Mouse (Mus musculus) B cell, adult (primary cell): ENCODE data around the gene Nynrin. TPM values are rescaled to one million over a fixed set of nuclear protein-coding genes. Genes with fewer than 3 reads are reported as not detected.

Source experiments
- total RNA-seq: library from RNA; stranded (reverse); gene quantifications from 4 replicates; pipeline ENCODE4 v1.2.4, GENCODE M21; 2023; ENCODE audit not compliant: inconsistent age

Nynrin gene
- total RNA-seq: 0.06 to 0.09 TPM in 2 of 4 replicates, not detected in the others

GRCm38 (mm10) chr14:55853621-55854285, at the start of gene Nynrin:
Gene Nynrin, plus strand, starts transcription at chr14:55854010.

GRCm38 (mm10) chr14:55822991-55823762, 30.6 kb upstream of the Nynrin start, which contains the start of gene Nfatc4:
Gene Nfatc4, plus strand, starts transcription at chr14:55823144.

DNA sequence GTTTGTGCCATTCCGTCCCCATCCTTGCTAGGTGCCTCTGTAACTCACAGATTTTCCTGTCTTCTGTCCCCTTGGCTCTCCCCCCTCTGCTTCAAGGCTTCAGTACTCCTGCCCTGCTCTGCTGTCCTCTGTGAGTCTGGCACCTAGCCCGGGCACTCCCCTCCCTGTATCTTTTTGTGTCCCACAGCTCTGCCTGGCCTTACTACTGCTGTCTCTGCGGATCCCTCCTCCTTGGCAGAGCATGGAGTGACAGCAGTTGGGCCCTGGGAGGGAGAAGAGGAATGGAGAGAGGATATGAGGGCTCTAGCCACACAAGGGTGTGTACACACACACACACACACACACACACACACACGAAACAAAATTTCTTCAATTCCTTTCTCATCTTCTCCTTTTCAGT, 30.4 kb downstream of the Nynrin start, which contains the start of gene Cbln3:
TSS of gene Cbln3 (minus strand) at position 227 of the 400 bp plus-strand sequence.

GRCm38 (mm10) chr14:55884713-55885113, 30.9 kb downstream of the Nynrin start, which contains the start of gene Khnyn:
Gene Khnyn, plus strand, starts transcription at chr14:55884947.

DNA sequence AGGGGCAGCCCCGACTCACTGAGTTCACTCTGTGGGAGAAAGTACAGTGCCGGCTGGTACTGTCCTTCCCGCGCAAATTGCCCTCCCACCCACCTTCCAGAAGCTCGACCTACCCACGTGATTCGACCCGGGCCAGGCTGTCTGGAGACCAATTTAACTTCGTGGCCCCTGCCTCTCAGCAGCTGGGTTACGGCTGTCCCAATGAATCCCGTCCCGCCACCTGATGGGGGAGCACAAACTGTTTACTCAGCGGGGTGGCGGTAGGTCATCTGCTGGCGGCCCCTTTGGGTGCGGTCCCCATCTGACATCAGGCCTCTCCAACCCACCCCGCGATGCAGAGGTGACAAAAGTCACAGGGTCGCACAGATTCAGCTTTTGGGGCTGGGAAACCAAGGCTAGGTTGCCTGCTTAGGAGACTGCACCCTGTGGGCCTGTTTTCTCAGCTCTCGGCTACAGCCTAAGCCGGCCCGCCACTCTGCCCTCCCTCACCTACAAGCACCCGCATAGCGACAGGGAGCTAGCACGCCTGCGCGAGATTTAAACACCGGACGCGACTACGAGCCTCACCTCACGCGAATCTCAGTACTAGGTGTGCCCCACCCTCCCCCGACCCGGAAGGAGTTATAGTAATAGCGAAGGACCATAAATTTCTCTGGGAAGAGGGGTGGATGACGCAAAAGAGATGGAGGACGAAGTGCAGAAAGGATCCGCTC, 46.0 kb downstream of the Nynrin start, which contains the start of gene Sdr39u1:
TSS of gene Sdr39u1 (minus strand) at position 593 of the 713 bp plus-strand sequence.

Other genes starting within 250 kb of the Nynrin start
- gene Rec8, start 236.0 kb upstream of the Nynrin start, total RNA-seq: 0.84 to 1.9 TPM (median 1.3 TPM) in 4 replicates
- 42.8 to 71.0 TPM (median 59.7 TPM) in 4 replicates for gene Ipo4, start 218.1 kb upstream of the Nynrin start, total RNA-seq
- gene Gm49378, start 216.1 kb upstream of the Nynrin start, total RNA-seq: 1.2 to 6.3 TPM (median 3.5 TPM) in 4 replicates
- 43.5 to 50.3 TPM (median 46.2 TPM) in 4 replicates for gene Tm9sf1, start 210.2 kb upstream of the Nynrin start, total RNA-seq
- gene Tssk4, start 203.8 kb upstream of the Nynrin start, total RNA-seq: 2.7 to 3.3 TPM (median 3.2 TPM) in 4 replicates
- 48.6 to 57.5 TPM (median 51.4 TPM) in 4 replicates for gene Mdp1, start 193.5 kb upstream of the Nynrin start, total RNA-seq
- 21.8 to 29.4 TPM (median 27.7 TPM) in 4 replicates for gene Gmpr2, start 182.1 kb upstream of the Nynrin start, total RNA-seq
- 173 to 208 TPM (median 188 TPM) in 4 replicates for gene Nedd8, start 181.9 kb upstream of the Nynrin start, total RNA-seq
- 158 to 162 TPM (median 159 TPM) in 4 replicates for gene Tinf2, start 172.2 kb upstream of the Nynrin start, total RNA-seq
- gene Tgm1, start 140.1 kb upstream of the Nynrin start, total RNA-seq: 1.2 to 3.0 TPM (median 1.2 TPM) in 4 replicates
- 73.0 to 82.3 TPM (median 79.9 TPM) in 4 replicates for gene Rabggta, start 131.7 kb upstream of the Nynrin start, total RNA-seq
- gene Dhrs1, start 108.3 kb upstream of the Nynrin start, total RNA-seq: 23.1 to 26.7 TPM (median 25.5 TPM) in 4 replicates
- 29.2 to 37.3 TPM (median 34.5 TPM) in 4 replicates for gene Nop9, start 108.3 kb upstream of the Nynrin start, total RNA-seq
- not detected in 4 replicates for gene Cideb, start 95.6 kb upstream of the Nynrin start, total RNA-seq
- gene Ltb4r2, start 92.6 kb upstream of the Nynrin start, total RNA-seq: 0.22 to 0.84 TPM (median 0.36 TPM) in 3 of 4 replicates, not detected in the other
- not detected in 4 replicates for gene Ltb4r1, start 88.0 kb upstream of the Nynrin start, total RNA-seq
- gene Adcy4, start 69.9 kb upstream of the Nynrin start, total RNA-seq: 0.24 to 1.4 TPM (median 0.48 TPM) in 3 of 4 replicates, not detected in the other
- 86.4 to 109 TPM (median 93.4 TPM) in 4 replicates for gene Ripk3, start 65.1 kb upstream of the Nynrin start, total RNA-seq
- gene Nfatc4, start 30.9 kb upstream of the Nynrin start, total RNA-seq: not detected in 4 replicates
- 0.22 TPM in 1 of 4 replicates, not detected in the others for gene Cbln3, start 30.4 kb downstream of the Nynrin start, total RNA-seq
- gene Khnyn, start 30.9 kb downstream of the Nynrin start, total RNA-seq: 92.3 to 98.0 TPM (median 96.5 TPM) in 4 replicates
- 25.6 to 37.3 TPM (median 31.5 TPM) in 4 replicates for gene Sdr39u1, start 46.3 kb downstream of the Nynrin start, total RNA-seq
- gene Cma1, start 90.7 kb downstream of the Nynrin start, total RNA-seq: 0.66 TPM in 1 of 4 replicates, not detected in the others
- gene Cma2, start 97.0 kb downstream of the Nynrin start, total RNA-seq: not detected in 4 replicates
- gene Mcpt1, start 164.0 kb downstream of the Nynrin start, total RNA-seq: not detected in 4 replicates
- not detected in 4 replicates for gene Mcpt9, start 176.5 kb downstream of the Nynrin start, total RNA-seq
- 0.51 TPM in 2 of 4 replicates, not detected in the others for gene Mcpt2, start 188.0 kb downstream of the Nynrin start, total RNA-seq
- 0.61 TPM in 1 of 4 replicates, not detected in the others for gene Mcpt4, start 208.3 kb downstream of the Nynrin start, total RNA-seq
- gene Mcpt8, start 231.3 kb downstream of the Nynrin start, total RNA-seq: not detected in 4 replicates
- gene Ctsg, start 248.6 kb downstream of the Nynrin start, total RNA-seq: not detected in 4 replicates